Mouse (Mus musculus) lung, embryonic 15.5 days (tissue): ENCODE measurements around the gene Ubtfl1. TPM values are rescaled to one million over a fixed set of nuclear protein-coding genes. Genes with fewer than 3 reads are reported as not detected.
"Not testable (repeated sequence)": the region's sequence is repeated elsewhere in the genome, so short reads cannot be mapped to it uniquely, and the experiment has no call there.

Experiments used
- ATAC-seq: fragments of 200-750 bp; cut with Nextera tagmentation; 2 replicates; pipeline ENCODE4 v1.8.0; 2017; ENCODE audit warnings: moderate number of reproducible peaks, borderline replicate concordance; ENCODE audit not compliant: low FRiP score, low TSS enrichment; ENCODE audit errors: extremely low read depth
- H3K27ac ChIP-seq: fragments of 300-500 bp; sonication (generic); 2 replicates; pipeline ENCODE4 v1.5.1; 2015; ENCODE audit warnings: moderate library complexity, mild to moderate bottlenecking, inconsistent platforms
- H3K27me3 ChIP-seq: fragments of 300-500 bp; sonication (generic); 2 replicates; pipeline ENCODE4 v1.6.1; 2015; ENCODE audit warnings: inconsistent platforms
- H3K36me3 ChIP-seq: fragments of 300-500 bp; sonication (generic); 2 replicates; pipeline ENCODE4 v1.6.1; 2015; ENCODE audit warnings: inconsistent platforms
- H3K4me1 ChIP-seq: fragments of 300-500 bp; sonication (generic); 2 replicates; pipeline ENCODE4 v1.6.1; 2015; ENCODE audit warnings: inconsistent platforms
- H3K4me2 ChIP-seq: fragments of 300-500 bp; sonication (generic); 2 replicates; pipeline ENCODE4 v1.6.1; 2015; ENCODE audit warnings: inconsistent platforms, mild to moderate bottlenecking, moderate library complexity
- H3K4me3 ChIP-seq: fragments of 300-500 bp; sonication (generic); 2 replicates; pipeline ENCODE4 v1.5.1; 2015; ENCODE audit warnings: mild to moderate bottlenecking, inconsistent platforms
- H3K9ac ChIP-seq: fragments of 300-500 bp; sonication (generic); 2 replicates; pipeline ENCODE4 v1.6.1; 2015; ENCODE audit warnings: inconsistent platforms
- H3K9me3 ChIP-seq: fragments of 300-500 bp; sonication (generic); 2 replicates; pipeline ENCODE4 v1.6.1; 2016; ENCODE audit warnings: inconsistent platforms
- WGBS: fragments of 180-500 bp; shearing (Covaris S2); methylation state at CpG from one replicate; pipeline ENCODE4 v1.1.7; 2015; 5-methylcytosine and 5-hydroxymethylcytosine counted together
- microRNA-seq: library from miRNA; unstranded; fragments of <30 nt; microRNA quantifications from one replicate; pipeline ENCODE4, GENCODE M21; 2016
- polyA plus RNA-seq: library from polyadenylated mRNA; unstranded; fragments of >200 nt; fragmentation: Nextera tagmentation; extraction: Ambion mirVana; gene quantifications from 2 replicates; pipeline ENCODE4 v1.2.1, GENCODE M21; 2015

The Ubtfl1 gene
- polyA plus RNA-seq: not detected in 2 replicates

DNA sequence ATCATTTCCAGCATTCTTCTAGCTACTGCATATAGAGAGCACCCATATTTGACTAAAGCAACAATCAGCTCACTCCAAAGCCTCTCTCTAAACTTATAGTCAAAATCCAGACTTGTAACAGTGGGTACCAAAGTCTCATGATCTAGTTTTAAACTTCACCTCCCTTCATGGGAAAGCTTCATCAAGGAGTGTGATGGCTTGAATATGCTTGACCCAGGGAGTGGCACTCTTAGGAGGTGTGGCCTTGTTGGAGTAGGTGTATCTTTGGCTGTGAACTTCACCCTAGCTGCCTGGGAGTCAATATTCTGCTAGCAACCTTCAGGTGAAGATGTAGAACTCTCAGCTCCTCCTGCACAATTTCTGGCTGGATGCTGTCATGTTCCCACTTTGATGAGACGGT lies at the start of gene Ubtfl1:
Gene Ubtfl1, plus strand, starts transcription at position 301 of the 400 bp plus-strand sequence.
- Histone ChIP-seq H3K27me3 (no peaks in the 10 kb centered on the region), H3K9ac (no peak within 1 kb of the TSS), H3K27ac (no peak within 1 kb of the TSS), H3K9me3 (no peaks in the 10 kb centered on the region), H3K36me3 (no peaks in the 10 kb centered on the region), H3K4me3 (no peak within 1 kb of the TSS), H3K4me2 (no peak within 1 kb of the TSS), H3K4me1 (no peaks in the 10 kb centered on the region)
- 71% methylated on average over 1 of the region's 1 CpGs for WGBS
- ATAC-seq: no peak

DNA sequence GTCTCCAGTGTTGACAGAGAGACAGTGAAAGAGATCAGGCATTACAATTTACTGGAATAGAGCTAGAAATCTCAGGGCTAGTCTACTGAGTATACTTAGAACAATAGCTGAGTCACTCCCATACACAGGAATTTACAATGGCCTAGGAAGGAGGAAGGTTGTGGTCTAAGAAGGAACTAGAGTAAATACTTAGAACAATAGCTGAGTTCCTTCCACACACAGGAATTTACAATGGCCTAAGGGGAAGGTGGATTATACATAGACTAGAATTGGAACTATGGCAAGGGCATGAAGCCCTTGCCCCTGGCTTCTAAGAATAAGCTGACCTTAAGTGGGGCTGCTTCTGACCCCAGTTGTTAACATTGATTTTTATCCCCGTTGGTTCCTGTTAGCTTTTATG lies 31.2 kb upstream of the Ubtfl1 start:
- WGBS: 74% methylated on average over 1 of the region's 1 CpGs
- H3K4me1 ChIP-seq, H3K4me3 ChIP-seq, H3K27me3 ChIP-seq, H3K27ac ChIP-seq, ATAC-seq, H3K4me2 ChIP-seq, H3K9ac ChIP-seq, H3K9me3 ChIP-seq, H3K36me3 ChIP-seq: not testable (repeated sequence)

DNA sequence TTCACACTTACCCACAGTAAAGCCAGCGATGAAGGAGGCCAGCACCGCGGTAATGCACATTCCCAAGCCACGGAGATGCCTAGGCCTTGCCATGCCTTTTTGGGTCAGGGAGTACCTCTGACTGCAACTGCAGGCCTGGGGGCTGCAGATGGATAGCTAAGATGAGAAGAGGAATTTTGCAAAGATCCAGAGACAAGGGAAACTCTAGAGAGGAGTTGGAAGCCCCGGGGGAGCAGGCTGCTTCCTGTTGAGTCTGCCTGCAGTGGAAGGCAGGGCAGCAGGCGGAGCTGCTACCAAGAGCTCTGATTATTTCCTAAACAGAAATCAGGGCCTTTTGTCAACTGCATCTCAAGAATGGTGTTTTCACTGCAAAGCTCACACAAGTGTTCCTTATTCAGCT lies 18.4 kb upstream of the Ubtfl1 start:
- Histone ChIP-seq H3K4me1 (no peaks in the 10 kb centered on the region), H3K9ac (no peak overlapping the region), H3K4me2 (peak overlapping the region; percentile 16; the same call in 1 of the 2 replicates), H3K4me3 (no peak overlapping the region), H3K27me3 (no peaks in the 10 kb centered on the region), H3K36me3 (no peaks in the 10 kb centered on the region), H3K27ac (no peak overlapping the region), H3K9me3 (no peaks in the 10 kb centered on the region)
- ATAC-seq: no peak
- WGBS: 18% methylated on average over 6 of the region's 6 CpGs

GRCm38 (mm10) chr9:18399629-18400028 lies 4.6 kb upstream of the Ubtfl1 start:
- WGBS: 80% methylated on average over 1 of the region's 1 CpGs
- Histone ChIP-seq H3K4me1 (no peaks in the 10 kb centered on the region), H3K36me3 (no peaks in the 10 kb centered on the region), H3K27ac (no peak overlapping the region), H3K9me3 (no peaks in the 10 kb centered on the region), H3K9ac (no peak overlapping the region), H3K4me3 (no peak overlapping the region), H3K27me3 (no peaks in the 10 kb centered on the region), H3K4me2 (no peak overlapping the region)
- no peak for ATAC-seq

DNA sequence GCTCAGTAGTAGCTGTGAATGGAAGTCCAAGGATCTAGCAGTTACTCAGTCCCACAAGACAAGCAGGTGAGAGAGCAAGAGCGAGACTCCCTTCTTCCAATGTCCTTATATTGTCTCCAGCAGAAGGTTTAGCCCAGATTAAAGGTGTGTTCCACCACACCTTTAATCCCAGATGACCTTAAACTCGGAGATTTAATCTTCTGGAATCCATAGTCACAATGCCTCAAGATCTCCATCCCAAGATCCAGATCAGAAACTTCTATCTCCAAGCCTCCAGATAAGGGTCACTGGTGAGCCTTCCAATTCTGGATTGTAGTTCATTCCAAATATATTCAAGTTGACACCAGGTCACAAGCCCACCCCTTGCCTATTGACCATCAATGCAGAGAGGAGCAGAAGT lies 1.3 kb upstream of the Ubtfl1 start, which contains the start of gene Naalad2:
Gene Naalad2, minus strand, starts transcription at position 101 of the 400 bp plus-strand sequence.
- not testable (repeated sequence) for H3K27me3 ChIP-seq, H3K4me3 ChIP-seq, H3K36me3 ChIP-seq, H3K9me3 ChIP-seq, ATAC-seq, H3K4me2 ChIP-seq, H3K9ac ChIP-seq, H3K4me1 ChIP-seq, H3K27ac ChIP-seq
- WGBS: 68% methylated on average over 2 of the region's 2 CpGs

GRCm38 (mm10) chr9:18412371-18412770 lies 8.2 kb downstream of the Ubtfl1 start:
- H3K27me3 ChIP-seq, H3K27ac ChIP-seq, H3K36me3 ChIP-seq, H3K9ac ChIP-seq, H3K4me2 ChIP-seq, H3K9me3 ChIP-seq, H3K4me1 ChIP-seq, ATAC-seq, H3K4me3 ChIP-seq: not testable (repeated sequence)
- WGBS: 77% methylated on average over 4 of the region's 4 CpGs

GRCm38 (mm10) chr9:18430354-18430753 lies 26.1 kb downstream of the Ubtfl1 start, which contains the start of gene Mbd3l2:
Gene Mbd3l2 (plus strand): TSS chr9:18430654.
- no peak within 1 kb of the TSS for H3K27ac ChIP-seq
- no peaks in the 10 kb centered on the region for H3K27me3 ChIP-seq
- no peak within 1 kb of the TSS for H3K4me2 ChIP-seq
- no peak within 1 kb of the TSS for H3K9ac ChIP-seq
- ATAC-seq: no peak
- H3K4me1 ChIP-seq: no peaks in the 10 kb centered on the region
- no peak within 1 kb of the TSS for H3K4me3 ChIP-seq
- H3K9me3 ChIP-seq: no peaks in the 10 kb centered on the region
- H3K36me3 ChIP-seq: no peaks in the 10 kb centered on the region

DNA sequence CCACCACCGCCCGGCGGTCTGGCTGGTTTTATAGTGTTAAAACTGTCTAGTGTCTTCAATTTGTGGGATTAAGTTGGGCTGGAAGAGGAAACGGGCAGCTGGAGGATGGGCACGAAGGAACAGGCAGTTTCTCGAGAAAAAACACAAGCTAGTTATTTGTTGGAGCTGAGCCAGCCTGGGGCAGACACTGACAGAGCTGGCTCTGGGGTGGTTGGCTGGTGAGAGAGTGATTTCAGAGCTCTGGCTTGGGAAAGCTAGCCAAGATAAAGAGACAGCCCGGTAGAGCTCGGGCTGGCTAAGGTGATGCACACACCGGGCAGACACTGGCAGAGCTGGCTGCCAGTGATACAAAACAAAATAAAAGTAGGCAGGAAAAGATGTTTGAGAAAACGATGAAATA lies 27.5 kb downstream of the Ubtfl1 start:
- Histone ChIP-seq H3K4me1 (no peaks in the 10 kb centered on the region), H3K4me3 (no peak overlapping the region), H3K27ac (no peak overlapping the region), H3K4me2 (no peak overlapping the region), H3K9me3 (no peaks in the 10 kb centered on the region), H3K27me3 (no peaks in the 10 kb centered on the region), H3K36me3 (no peaks in the 10 kb centered on the region), H3K9ac (no peak overlapping the region)
- 69% methylated on average over 10 of the region's 10 CpGs for WGBS
- no peak for ATAC-seq

DNA sequence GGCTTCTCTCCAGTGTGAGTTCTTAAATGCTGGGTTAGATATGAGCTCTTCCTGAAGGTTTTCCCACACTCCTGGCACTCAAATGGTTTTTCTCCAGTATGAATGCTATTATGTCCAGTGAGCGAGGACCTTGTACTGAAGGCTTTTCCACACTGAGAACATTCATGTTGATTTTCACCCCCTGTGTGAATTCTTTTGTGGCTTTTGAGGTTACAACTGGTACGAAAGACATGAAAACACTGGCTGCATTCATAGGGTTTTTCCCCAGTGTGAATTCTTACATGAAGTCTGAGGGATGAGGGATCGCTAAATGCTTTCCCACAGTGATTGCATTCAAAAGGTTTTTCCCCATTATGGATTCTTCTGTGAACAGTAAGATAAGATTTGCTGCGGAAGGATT lies 52.3 kb downstream of the Ubtfl1 start:
- WGBS: 94% methylated on average over 4 of the region's 4 CpGs
- Histone ChIP-seq H3K27ac (no peak overlapping the region), H3K4me2 (no peak overlapping the region), H3K36me3 (peaks cover 28% of the 10 kb centered on the region), H3K27me3 (no peaks in the 10 kb centered on the region), H3K4me3 (no peak overlapping the region), H3K9me3 (no peaks in the 10 kb centered on the region), H3K4me1 (no peaks in the 10 kb centered on the region), H3K9ac (no peak overlapping the region)
- no peak for ATAC-seq

Small RNA genes within 50 kb of the gene (microRNA-seq; reads per million reads assigned to microRNA genes)
- not detected for gene Gm22854

Other genes starting within 250 kb of the Ubtfl1 start
- gene Chordc1, start 112.3 kb upstream of the Ubtfl1 start, polyA plus RNA-seq: 115 and 118 TPM in 2 replicates
- 7.2 TPM in 2 replicates for gene Naalad2, start 1.4 kb upstream of the Ubtfl1 start, polyA plus RNA-seq
- gene Mbd3l2, start 26.2 kb downstream of the Ubtfl1 start, polyA plus RNA-seq: not detected in 2 replicates
- gene Zfp558, start 73.8 kb downstream of the Ubtfl1 start, polyA plus RNA-seq: 5.4 and 6.2 TPM in 2 replicates
- gene Mbd3l1, start 73.9 kb downstream of the Ubtfl1 start, polyA plus RNA-seq: not detected in 2 replicates